Mouse (Mus musculus) retina, postnatal 7 days (tissue): ENCODE data around the gene Dph5.
"Not testable (repeated sequence)": the region's sequence is repeated elsewhere in the genome, so short reads cannot be mapped to it uniquely, and the experiment has no call there.

Experiments used
- DNase-seq: peaks from one replicate; pipeline ENCODE4 v3.0.0-alpha.2; 2012; ENCODE audit warnings: low read depth, low spot score

Dph5 gene

GRCm38 (mm10) chr3:115887427-115888309, at the start of gene Dph5:
Dph5 (plus strand) TSS chr3:115887837.
- peak; percentile 82 for DNase-seq

- no peak for DNase-seq
Measured at GRCm38 (mm10) chr3:115844566-115844965, 43.1 kb upstream of the Dph5 start.

- no peak for DNase-seq
Measured at GRCm38 (mm10) chr3:115845032-115845618, 42.5 kb upstream of the Dph5 start.

- DNase-seq, result no peak
Measured at GRCm38 (mm10) chr3:115845724-115846123, 41.9 kb upstream of the Dph5 start.

- DNase-seq, result no peak
Measured at GRCm38 (mm10) chr3:115846153-115846552, 41.5 kb upstream of the Dph5 start.

GRCm38 (mm10) chr3:115848686-115849480, 38.8 kb upstream of the Dph5 start:
- DNase-seq, result no peak

- DNase-seq, result no peak
Measured at GRCm38 (mm10) chr3:115850946-115851345, 36.7 kb upstream of the Dph5 start.

GRCm38 (mm10) chr3:115854672-115855191, 32.9 kb upstream of the Dph5 start:
- no peak for DNase-seq

- DNase-seq, result no peak
Measured at GRCm38 (mm10) chr3:115855576-115855975, 32.1 kb upstream of the Dph5 start.

- no peak for DNase-seq
Measured at GRCm38 (mm10) chr3:115856484-115857022, 31.1 kb upstream of the Dph5 start.

GRCm38 (mm10) chr3:115857436-115857835, 30.2 kb upstream of the Dph5 start:
- no peak for DNase-seq

GRCm38 (mm10) chr3:115858822-115859221, 28.8 kb upstream of the Dph5 start:
- DNase-seq, result no peak

- not testable (repeated sequence) for DNase-seq
Measured at GRCm38 (mm10) chr3:115860780-115861179, 26.9 kb upstream of the Dph5 start.

- no peak for DNase-seq
Measured at GRCm38 (mm10) chr3:115863487-115863886, 24.1 kb upstream of the Dph5 start.

GRCm38 (mm10) chr3:115867150-115867549, 20.5 kb upstream of the Dph5 start:
- DNase-seq, result no peak

- DNase-seq, result no peak
Measured at GRCm38 (mm10) chr3:115867901-115868300, 19.7 kb upstream of the Dph5 start.

GRCm38 (mm10) chr3:115869360-115869759, 18.3 kb upstream of the Dph5 start:
- DNase-seq, result no peak

GRCm38 (mm10) chr3:115875551-115875950, 12.1 kb upstream of the Dph5 start:
- DNase-seq, result no peak

GRCm38 (mm10) chr3:115877133-115877532, 10.5 kb upstream of the Dph5 start:
- DNase-seq, result no peak

GRCm38 (mm10) chr3:115884086-115884485, 3.6 kb upstream of the Dph5 start:
- no peak for DNase-seq

- DNase-seq, result no peak
Measured at GRCm38 (mm10) chr3:115888310-115889106, 871 bp downstream of the Dph5 start.
